In genomic region chr6:101353701-101354100, GRCm38 (mm10) we compare ENCODE assay signal across 15 mouse cellular contexts. TPM values are rescaled to one million over a fixed set of nuclear protein-coding genes. Genes with fewer than 3 reads are reported as not detected.
DNase-seq lines count a peak whose midpoint lies in the region; ATAC-seq and TF ChIP-seq lines count a peak whose summit lies in the region.
"Had no signal": no experiment of that assay in that cellular context is flagged by ENCODE, and none has a peak within 500 bp of the region (broad histone marks: within the 10 kb centered on the region; RNA-seq: fewer than 3 reads in every experiment).

No protein-coding gene starts in this region.

- TF ChIP-seq CTCF in hindbrain, postnatal 0 days (IDR thresholded peaks at IDR 0.05; ENCODE audit: low read depth): no peak
- no peak for TF ChIP-seq CTCF in embryonic fibroblast, embryonic 13.5 days (IDR thresholded peaks at IDR 0.05; ENCODE audit: borderline replicate concordance, insufficient read depth, low read length)

- DNase-seq in hindbrain, embryonic 10.5 days (ENCODE audit: low spot score): no peak
- no peak for DNase-seq in hindbrain, postnatal 0 days (ENCODE audit: low spot score)
- no peak for DNase-seq in limb, embryonic 10.5 days (ENCODE audit: low spot score)
- DNase-seq in adrenal gland, adult 8-10 months: no peak
- DNase-seq: adrenal gland, postnatal 36 days; cerebellum, adult 11 months; liver, embryonic 13.5 days; right cerebral cortex, adult 18-20 months; thymus, postnatal 14 days had no signal

- no peaks in the 10 kb centered on the region for H3K9me3 ChIP-seq in forebrain, embryonic 12.5 days
- no peaks in the 10 kb centered on the region for H3K9me3 ChIP-seq in forebrain, embryonic 15.5 days
- H3K9me3 ChIP-seq in hindbrain, embryonic 10.5 days: no peaks in the 10 kb centered on the region
- H3K9me3 ChIP-seq in hindbrain, postnatal 0 days (ENCODE audit: low read length): no peaks in the 10 kb centered on the region
- H3K9me3 ChIP-seq in limb, embryonic 15.5 days: no peaks in the 10 kb centered on the region
- no peaks in the 10 kb centered on the region for H3K9me3 ChIP-seq in limb, embryonic 10.5 days (replicated peaks)
- H3K9me3 ChIP-seq: liver, embryonic 13.5 days; megakaryocyte, embryonic 14.5 days had no signal

- no peak overlapping the region for H3K9ac ChIP-seq in forebrain, embryonic 12.5 days
- H3K9ac ChIP-seq in forebrain, embryonic 15.5 days (replicated peaks): no peak overlapping the region
- no peak overlapping the region for H3K9ac ChIP-seq in hindbrain, postnatal 0 days (replicated peaks; ENCODE audit: low read length)
- H3K9ac ChIP-seq in limb, embryonic 15.5 days: no peak overlapping the region
- H3K9ac ChIP-seq: liver, embryonic 13.5 days had no signal

- 46% methylated on average over 7 of the region's 7 CpGs for WGBS in forebrain, embryonic 12.5 days
- 34% methylated on average over 7 of the region's 7 CpGs for WGBS in forebrain, embryonic 15.5 days
- 48% methylated on average over 7 of the region's 7 CpGs for WGBS in hindbrain, embryonic 10.5 days
- 32% methylated on average over 7 of the region's 7 CpGs for WGBS in hindbrain, postnatal 0 days
- WGBS in limb, embryonic 15.5 days: 68% methylated on average over 7 of the region's 7 CpGs
- 51% methylated on average over 7 of the region's 7 CpGs for WGBS in limb, embryonic 10.5 days

- peaks cover 30% of the 10 kb centered on the region for H3K4me1 ChIP-seq in forebrain, embryonic 12.5 days
- peaks cover 36% of the 10 kb centered on the region for H3K4me1 ChIP-seq in forebrain, embryonic 15.5 days
- peaks cover 47% of the 10 kb centered on the region for H3K4me1 ChIP-seq in hindbrain, embryonic 10.5 days (replicated peaks)
- 0 out of 2 replicates have a peak, but pooled peaks cover 5% of the 10 kb centered on the region for H3K4me1 ChIP-seq in hindbrain, postnatal 0 days (ENCODE audit: insufficient read depth, low read length)
- peaks cover 29% of the 10 kb centered on the region for H3K4me1 ChIP-seq in limb, embryonic 15.5 days
- peaks cover 28% of the 10 kb centered on the region for H3K4me1 ChIP-seq in limb, embryonic 10.5 days
- H3K4me1 ChIP-seq in embryonic fibroblast, embryonic 13.5 days (ENCODE audit: control insufficient read depth, insufficient read depth, low read length): peaks cover 22% of the 10 kb centered on the region
- H3K4me1 ChIP-seq: liver, embryonic 13.5 days; megakaryocyte, embryonic 14.5 days had no signal

- no peak for TF ChIP-seq POLR2A in embryonic fibroblast, embryonic 13.5 days (IDR thresholded peaks at IDR 0.05; ENCODE audit: low read depth, low read length)

- H3K36me3 ChIP-seq in forebrain, embryonic 12.5 days (replicated peaks): no peaks in the 10 kb centered on the region
- no peaks in the 10 kb centered on the region for H3K36me3 ChIP-seq in forebrain, embryonic 15.5 days
- no peaks in the 10 kb centered on the region for H3K36me3 ChIP-seq in hindbrain, embryonic 10.5 days
- H3K36me3 ChIP-seq in hindbrain, postnatal 0 days (ENCODE audit: insufficient read depth, low read length): no peaks in the 10 kb centered on the region
- 0 out of 2 replicates have a peak, but pooled peaks cover 4% of the 10 kb centered on the region for H3K36me3 ChIP-seq in limb, embryonic 15.5 days
- 0 out of 2 replicates have a peak, but pooled peaks cover 6% of the 10 kb centered on the region for H3K36me3 ChIP-seq in limb, embryonic 10.5 days
- H3K36me3 ChIP-seq: liver, embryonic 13.5 days had no signal

- H3K27ac ChIP-seq in forebrain, embryonic 12.5 days: peak overlapping the region; percentile 13; the same call in 1 of the 2 replicates
- H3K27ac ChIP-seq in forebrain, embryonic 15.5 days (replicated peaks): no peak overlapping the region
- 0 out of 2 replicates have a peak overlapping the region, but pooled peaks have one; percentile 5 for H3K27ac ChIP-seq in hindbrain, embryonic 10.5 days
- H3K27ac ChIP-seq in hindbrain, postnatal 0 days: no peak overlapping the region
- peak overlapping the region; percentile 40; the same call in 1 of the 2 replicates for H3K27ac ChIP-seq in limb, embryonic 15.5 days
- H3K27ac ChIP-seq in limb, embryonic 10.5 days: no peak overlapping the region
- peak overlapping the region; percentile 82 for H3K27ac ChIP-seq in embryonic fibroblast, embryonic 13.5 days (ENCODE audit: insufficient read depth, low read length)
- H3K27ac ChIP-seq: kidney, postnatal 0 days; liver, embryonic 13.5 days had no signal

- H3K4me3 ChIP-seq in forebrain, embryonic 12.5 days (replicated peaks): no peak overlapping the region
- H3K4me3 ChIP-seq in forebrain, embryonic 15.5 days: no peak overlapping the region
- no peak overlapping the region for H3K4me3 ChIP-seq in hindbrain, embryonic 10.5 days
- H3K4me3 ChIP-seq in hindbrain, postnatal 0 days (ENCODE audit: low read length): no peak overlapping the region
- no peak overlapping the region for H3K4me3 ChIP-seq in limb, embryonic 15.5 days
- no peak overlapping the region for H3K4me3 ChIP-seq in limb, embryonic 10.5 days
- H3K4me3 ChIP-seq in embryonic fibroblast, embryonic 13.5 days (ENCODE audit: insufficient read depth, low read length): no peak overlapping the region
- H3K4me3 ChIP-seq: liver, embryonic 13.5 days; megakaryocyte, embryonic 14.5 days had no signal

- H3K4me2 ChIP-seq in forebrain, embryonic 12.5 days: peak overlapping the region; percentile 13; the same call in 1 of the 2 replicates
- H3K4me2 ChIP-seq in forebrain, embryonic 15.5 days (replicated peaks): no peak overlapping the region
- no peak overlapping the region for H3K4me2 ChIP-seq in hindbrain, postnatal 0 days (ENCODE audit: low read depth, low read length)
- no peak overlapping the region for H3K4me2 ChIP-seq in limb, embryonic 15.5 days
- H3K4me2 ChIP-seq: liver, embryonic 13.5 days had no signal

- ATAC-seq in forebrain, embryonic 12.5 days (ENCODE audit: low FRiP score): peak; percentile 42; the same call in 1 of the 2 replicates
- ATAC-seq in forebrain, embryonic 15.5 days (replicated peaks): no peak; the same call in 1 of the 2 replicates
- no peak for ATAC-seq in hindbrain, postnatal 0 days
- no peak for ATAC-seq in limb, embryonic 15.5 days (ENCODE audit: insufficient number of reproducible peaks, low FRiP score, low TSS enrichment, low read depth)

- H3K27me3 ChIP-seq in forebrain, embryonic 12.5 days: no peaks in the 10 kb centered on the region
- no peaks in the 10 kb centered on the region for H3K27me3 ChIP-seq in forebrain, embryonic 15.5 days
- H3K27me3 ChIP-seq in hindbrain, embryonic 10.5 days (ENCODE audit: insufficient read depth, poor library complexity, severe bottlenecking): no peaks in the 10 kb centered on the region
- H3K27me3 ChIP-seq in hindbrain, postnatal 0 days (ENCODE audit: insufficient read depth, low read length): no peaks in the 10 kb centered on the region
- H3K27me3 ChIP-seq in limb, embryonic 15.5 days: no peaks in the 10 kb centered on the region
- no peaks in the 10 kb centered on the region for H3K27me3 ChIP-seq in limb, embryonic 10.5 days (ENCODE audit: low read depth, poor library complexity, severe bottlenecking)
- H3K27me3 ChIP-seq: liver, embryonic 13.5 days; megakaryocyte, embryonic 14.5 days had no signal

RNA-seq across cellular contexts. Expression of gene Pdzrn3, which starts 24.0 kb away (rescaled TPM):
- polyA plus RNA-seq in forebrain, embryonic 12.5 days (2016; fragmentation: Nextera tagmentation; extraction: Ambion mirVana): 7.7 and 8.8 TPM in 2 replicates
- polyA plus RNA-seq in forebrain, embryonic 15.5 days (2015; fragmentation: Nextera tagmentation; extraction: Ambion mirVana): 21.9 and 24.0 TPM in 2 replicates
- polyA plus RNA-seq in hindbrain, embryonic 10.5 days (2016; fragmentation: Nextera tagmentation; extraction: Ambion mirVana): 6.7 and 13.2 TPM in 2 replicates
- total RNA-seq in hindbrain, postnatal 0 days (2014; rRNA removed): 35.3 and 37.1 TPM in 2 replicates
- polyA plus RNA-seq in hindbrain, postnatal 0 days (2015; fragmentation: Nextera tagmentation; extraction: Ambion mirVana): 10.6 and 11.2 TPM in 2 replicates
- polyA plus RNA-seq in limb, embryonic 15.5 days (2015; fragmentation: Nextera tagmentation; extraction: Ambion mirVana): 9.6 and 11.7 TPM in 2 replicates
- 6.2 and 9.2 TPM in 2 replicates for polyA plus RNA-seq in limb, embryonic 10.5 days (2016; fragmentation: Nextera tagmentation; extraction: Ambion mirVana)
- 65.4 and 67.9 TPM in 2 replicates for polyA plus RNA-seq in embryonic fibroblast, embryonic 13.5 days (2011; ENCODE audit: insufficient read length, low read depth, missing spikeins)
- 10 to 100 TPM; 25.2 to 31.1 (median 28.7) TPM for total RNA-seq in adrenal gland, adult 8-10 months (2022)

Comparison
In these comparisons a context has a peak if more than half of its experiments do, and no peak if none do; other contexts are left out.
1. H3K27ac ChIP-seq: peak in forebrain, embryonic 12.5 days (single experiment), hindbrain, embryonic 10.5 days (single experiment), limb, embryonic 15.5 days (single experiment) and embryonic fibroblast, embryonic 13.5 days (single experiment); none in forebrain, embryonic 15.5 days (single experiment), hindbrain, postnatal 0 days (single experiment) and limb, embryonic 10.5 days (single experiment).